Mouse (Mus musculus) lung, embryonic 15.5 days (tissue): Measurements from ENCODE around the gene Ramp3. TPM values are rescaled to one million over a fixed set of nuclear protein-coding genes. Genes with fewer than 3 reads are reported as not detected.
A peak's percentile ranks its signal among the peaks of the same experiment; 100 is the strongest.

ENCODE experiments used
- ATAC-seq: fragments of 200-750 bp; cut with Nextera tagmentation; 2 replicates; pipeline ENCODE4 v1.8.0; 2017; ENCODE audit warnings: moderate number of reproducible peaks, borderline replicate concordance; ENCODE audit not compliant: low FRiP score, low TSS enrichment; ENCODE audit errors: extremely low read depth
- H3K27ac ChIP-seq: fragments of 300-500 bp; sonication (generic); 2 replicates; pipeline ENCODE4 v1.5.1; 2015; ENCODE audit warnings: moderate library complexity, mild to moderate bottlenecking, inconsistent platforms
- H3K27me3 ChIP-seq: fragments of 300-500 bp; sonication (generic); 2 replicates; pipeline ENCODE4 v1.6.1; 2015; ENCODE audit warnings: inconsistent platforms
- H3K36me3 ChIP-seq: fragments of 300-500 bp; sonication (generic); 2 replicates; pipeline ENCODE4 v1.6.1; 2015; ENCODE audit warnings: inconsistent platforms
- H3K4me1 ChIP-seq: fragments of 300-500 bp; sonication (generic); 2 replicates; pipeline ENCODE4 v1.6.1; 2015; ENCODE audit warnings: inconsistent platforms
- H3K4me2 ChIP-seq: fragments of 300-500 bp; sonication (generic); 2 replicates; pipeline ENCODE4 v1.6.1; 2015; ENCODE audit warnings: inconsistent platforms, mild to moderate bottlenecking, moderate library complexity
- H3K4me3 ChIP-seq: fragments of 300-500 bp; sonication (generic); 2 replicates; pipeline ENCODE4 v1.5.1; 2015; ENCODE audit warnings: mild to moderate bottlenecking, inconsistent platforms
- H3K9ac ChIP-seq: fragments of 300-500 bp; sonication (generic); 2 replicates; pipeline ENCODE4 v1.6.1; 2015; ENCODE audit warnings: inconsistent platforms
- H3K9me3 ChIP-seq: fragments of 300-500 bp; sonication (generic); 2 replicates; pipeline ENCODE4 v1.6.1; 2016; ENCODE audit warnings: inconsistent platforms
- WGBS: fragments of 180-500 bp; shearing (Covaris S2); methylation state at CpG from one replicate; pipeline ENCODE4 v1.1.7; 2015; 5-methylcytosine and 5-hydroxymethylcytosine counted together
- polyA plus RNA-seq: library from polyadenylated mRNA; unstranded; fragments of >200 nt; fragmentation: Nextera tagmentation; extraction: Ambion mirVana; gene quantifications from 2 replicates; pipeline ENCODE4 v1.2.1, GENCODE M21; 2015

Gene Ramp3
- polyA plus RNA-seq, 1 experiment from 2014 or later = 2.1 TPM

DNA sequence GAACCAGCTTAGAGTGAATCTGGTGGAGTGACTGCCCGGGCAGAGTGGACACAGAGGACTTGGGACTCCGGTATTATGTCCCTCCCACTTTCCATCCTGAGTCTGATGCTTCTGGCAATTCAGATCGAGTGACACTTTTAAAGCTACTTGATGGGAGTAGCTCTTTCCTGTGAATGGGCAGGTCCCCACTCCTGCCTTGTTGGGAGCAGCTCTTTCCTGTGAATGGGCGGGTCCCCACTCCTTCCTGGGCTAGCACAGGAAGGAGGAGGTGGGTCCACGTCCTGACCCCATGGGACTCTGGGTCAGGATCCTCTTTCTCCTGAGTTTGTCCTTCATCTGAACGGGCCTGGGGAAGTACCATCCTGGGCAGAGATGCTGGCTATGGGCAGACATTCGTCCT is 17.1 kb downstream of the Ramp3 start:
- Histone ChIP-seq H3K27me3 (no peaks in the 10 kb centered on the region), H3K27ac (no peak overlapping the region), H3K4me3 (no peak overlapping the region)

DNA sequence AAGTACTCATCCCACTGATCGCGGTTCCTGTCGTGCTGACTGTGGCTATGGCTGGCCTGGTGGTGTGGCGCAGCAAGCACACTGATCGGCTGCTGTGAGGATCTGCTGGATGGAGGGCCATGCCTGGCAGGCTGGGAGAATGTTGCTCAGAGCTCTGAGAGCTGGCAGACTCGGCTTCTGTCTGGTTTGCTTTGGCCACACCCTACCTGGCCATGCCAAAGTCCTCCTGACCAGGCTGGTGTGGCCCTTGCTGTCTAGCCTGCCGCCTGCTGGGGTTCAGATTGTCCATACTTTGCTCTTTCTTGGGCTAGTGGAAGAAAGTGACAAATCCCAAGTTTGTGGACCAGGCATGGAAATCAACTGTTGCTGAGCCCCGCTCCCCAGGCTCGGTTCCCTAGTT is 18.3 kb downstream of the Ramp3 start:
- no peaks in the 10 kb centered on the region for H3K9me3 ChIP-seq

More for the DNA sequence above, 17.1 kb downstream of the Ramp3 start:
- no peak overlapping the region for H3K4me2 ChIP-seq
- ATAC-seq = no peak
- WGBS = 49% methylated on average over 7 of the region's 7 CpGs
- no peaks in the 10 kb centered on the region for H3K4me1 ChIP-seq
- H3K9me3 ChIP-seq = no peaks in the 10 kb centered on the region
- H3K36me3 ChIP-seq = no peaks in the 10 kb centered on the region
- no peak overlapping the region for H3K9ac ChIP-seq

DNA sequence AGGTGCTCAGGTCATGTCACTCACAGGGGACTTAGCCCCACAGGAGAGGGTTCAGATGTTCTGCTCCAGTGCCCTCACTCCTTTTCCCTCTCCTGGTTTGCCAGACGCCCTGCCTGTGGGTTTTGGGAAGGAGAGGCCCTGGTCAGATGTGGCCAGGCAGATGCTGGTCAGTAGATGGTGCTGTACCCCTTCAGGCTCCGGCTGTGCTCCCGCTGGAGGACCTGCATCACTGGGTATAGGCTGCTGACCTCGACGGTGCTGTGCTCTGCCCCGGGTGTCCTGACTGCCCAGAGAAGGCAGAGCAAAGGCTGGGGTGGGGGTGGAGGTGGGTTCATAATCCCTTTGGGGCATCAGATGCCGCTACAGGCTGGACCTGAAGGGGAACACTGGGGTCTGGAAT is 19.2 kb downstream of the Ramp3 start:
- Histone ChIP-seq H3K4me1 (no peaks in the 10 kb centered on the region), H3K9ac (no peak overlapping the region), H3K9me3 (no peaks in the 10 kb centered on the region), H3K4me2 (no peak overlapping the region), H3K36me3 (no peaks in the 10 kb centered on the region), H3K27me3 (no peaks in the 10 kb centered on the region), H3K4me3 (no peak overlapping the region), H3K27ac (no peak overlapping the region)
- peak; percentile 41; the same call in 1 of the 2 replicates for ATAC-seq
- 20% methylated on average over 7 of the region's 7 CpGs for WGBS

More for the DNA sequence above, 18.3 kb downstream of the Ramp3 start:
- H3K27me3 ChIP-seq = no peaks in the 10 kb centered on the region
- no peaks in the 10 kb centered on the region for H3K4me1 ChIP-seq
- 85% methylated on average over 9 of the region's 9 CpGs for WGBS
- no peak overlapping the region for H3K4me3 ChIP-seq
- H3K4me2 ChIP-seq = no peak overlapping the region
- H3K27ac ChIP-seq = no peak overlapping the region
- no peaks in the 10 kb centered on the region for H3K36me3 ChIP-seq
- no peak overlapping the region for H3K9ac ChIP-seq
- ATAC-seq = no peak

DNA sequence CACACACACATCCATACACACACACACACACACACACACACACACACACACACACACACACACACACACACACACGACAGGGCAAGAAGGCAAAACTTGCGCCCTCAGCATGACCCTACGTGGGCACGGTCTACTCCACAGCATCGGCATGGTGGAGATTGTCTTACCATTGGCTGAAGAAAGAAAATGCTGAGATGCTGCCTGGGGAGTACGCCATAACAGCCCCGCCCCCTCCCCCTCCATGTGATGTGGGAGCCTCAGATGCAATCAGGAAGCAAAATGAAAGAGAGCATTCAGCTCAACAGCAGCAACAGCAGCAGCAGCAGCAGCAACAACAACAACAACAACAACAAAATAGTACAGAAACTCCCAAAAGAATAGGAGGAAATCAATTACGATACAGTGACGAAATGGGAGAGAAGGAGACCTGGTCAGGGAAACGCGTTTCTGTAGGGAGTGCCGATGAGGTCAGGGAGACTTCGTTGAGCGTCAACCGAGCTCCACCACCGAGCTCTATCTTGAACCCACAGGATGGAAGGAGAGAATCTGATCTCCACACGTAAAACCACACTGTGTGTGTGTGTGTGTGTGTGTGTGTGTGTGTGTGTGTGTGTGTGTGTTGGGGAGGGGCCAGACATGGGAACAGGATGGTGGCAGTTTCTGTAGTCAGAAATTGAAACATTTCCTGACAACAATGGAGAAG is 21.5 kb downstream of the Ramp3 start:
- H3K4me1 ChIP-seq = no peaks in the 10 kb centered on the region
- 62% methylated on average over 17 of the region's 17 CpGs for WGBS
- H3K27ac ChIP-seq = no peak overlapping the region
- H3K36me3 ChIP-seq = no peaks in the 10 kb centered on the region
- H3K9me3 ChIP-seq = no peaks in the 10 kb centered on the region
- H3K4me3 ChIP-seq = no peak overlapping the region
- H3K9ac ChIP-seq = no peak overlapping the region
- H3K27me3 ChIP-seq = no peaks in the 10 kb centered on the region
- ATAC-seq = no peak
- H3K4me2 ChIP-seq = peak overlapping the region; percentile 38

DNA sequence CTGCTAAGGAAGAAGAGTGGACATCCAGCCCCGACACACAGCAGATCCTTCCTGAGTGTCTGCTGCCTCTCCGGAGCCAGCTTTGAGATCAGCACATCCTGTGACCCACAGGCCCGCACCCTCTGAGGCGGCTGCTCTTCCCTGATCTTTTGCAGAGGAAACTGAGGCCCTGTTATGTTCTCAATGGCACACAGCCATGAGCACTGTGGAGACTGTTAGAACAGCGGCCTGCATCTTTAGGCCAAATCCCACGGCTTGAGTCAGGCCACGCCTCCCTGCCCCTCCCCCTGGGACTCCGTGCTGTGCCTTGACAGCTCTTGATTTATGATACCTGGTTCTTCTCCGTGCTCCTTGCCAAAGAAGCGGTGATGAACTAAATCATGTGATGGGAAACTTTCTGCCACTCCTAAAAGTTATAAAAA is 22.1 kb downstream of the Ramp3 start:
- 0 out of 2 replicates have a peak, but pooled peaks have one; percentile 40 for ATAC-seq
- Histone ChIP-seq H3K36me3 (no peaks in the 10 kb centered on the region), H3K27me3 (no peaks in the 10 kb centered on the region), H3K9me3 (no peaks in the 10 kb centered on the region), H3K9ac (no peak overlapping the region), H3K4me2 (peak overlapping the region; percentile 38), H3K4me1 (no peaks in the 10 kb centered on the region), H3K27ac (no peak overlapping the region), H3K4me3 (no peak overlapping the region)
- 18% methylated on average over 10 of the region's 10 CpGs for WGBS

DNA sequence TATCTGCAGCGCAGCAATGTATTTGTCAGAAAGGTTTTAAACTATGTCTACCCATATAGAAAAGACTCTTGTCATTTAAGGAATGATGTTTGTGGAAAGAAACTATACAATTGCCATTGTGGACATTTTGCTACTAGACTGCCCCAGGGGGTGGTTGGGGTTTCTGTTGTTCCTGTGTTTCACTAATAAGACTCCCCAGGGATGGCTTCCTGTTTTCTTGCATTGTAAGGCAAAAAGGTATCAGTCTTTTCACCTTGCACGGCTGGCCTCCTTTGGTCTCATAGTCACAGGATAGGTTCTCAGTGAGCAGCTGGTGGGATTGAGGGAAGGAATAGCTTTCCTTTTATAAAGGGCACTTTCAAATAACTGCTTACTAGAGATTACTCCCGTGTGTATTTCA is 26.4 kb downstream of the Ramp3 start:
- WGBS = 68% methylated on average over 3 of the region's 3 CpGs
- Histone ChIP-seq H3K4me3 (no peak overlapping the region), H3K9ac (no peak overlapping the region), H3K36me3 (no peaks in the 10 kb centered on the region), H3K4me2 (no peak overlapping the region), H3K4me1 (no peaks in the 10 kb centered on the region), H3K27me3 (no peaks in the 10 kb centered on the region), H3K9me3 (no peaks in the 10 kb centered on the region), H3K27ac (no peak overlapping the region)
- ATAC-seq = no peak

DNA sequence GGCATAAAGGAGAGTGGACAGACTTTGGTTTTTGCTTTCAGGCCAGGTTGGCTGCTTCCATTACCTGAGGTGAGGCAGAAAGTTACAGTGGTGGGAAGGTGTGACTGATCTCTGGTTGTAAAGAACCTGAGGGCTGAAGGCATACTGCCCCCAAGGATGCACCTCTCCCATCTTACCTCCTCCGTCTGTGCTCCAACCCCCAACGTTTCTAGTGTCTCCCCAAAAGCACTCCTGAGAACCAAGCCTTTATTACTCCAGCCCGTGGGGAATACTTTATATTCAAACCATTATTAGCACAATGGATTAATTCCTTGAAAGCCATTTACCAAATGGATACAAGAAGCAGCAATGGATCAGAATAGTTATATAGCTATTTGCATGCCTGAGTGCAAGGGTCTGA is 30.6 kb downstream of the Ramp3 start:
- no peaks in the 10 kb centered on the region for H3K27me3 ChIP-seq
- no peak overlapping the region for H3K4me3 ChIP-seq
- no peak overlapping the region for H3K27ac ChIP-seq
- H3K9me3 ChIP-seq = no peaks in the 10 kb centered on the region
- no peaks in the 10 kb centered on the region for H3K4me1 ChIP-seq
- 57% methylated on average over 3 of the region's 3 CpGs for WGBS
- no peak for ATAC-seq
- no peak overlapping the region for H3K9ac ChIP-seq
- no peaks in the 10 kb centered on the region for H3K36me3 ChIP-seq
- H3K4me2 ChIP-seq = no peak overlapping the region

DNA sequence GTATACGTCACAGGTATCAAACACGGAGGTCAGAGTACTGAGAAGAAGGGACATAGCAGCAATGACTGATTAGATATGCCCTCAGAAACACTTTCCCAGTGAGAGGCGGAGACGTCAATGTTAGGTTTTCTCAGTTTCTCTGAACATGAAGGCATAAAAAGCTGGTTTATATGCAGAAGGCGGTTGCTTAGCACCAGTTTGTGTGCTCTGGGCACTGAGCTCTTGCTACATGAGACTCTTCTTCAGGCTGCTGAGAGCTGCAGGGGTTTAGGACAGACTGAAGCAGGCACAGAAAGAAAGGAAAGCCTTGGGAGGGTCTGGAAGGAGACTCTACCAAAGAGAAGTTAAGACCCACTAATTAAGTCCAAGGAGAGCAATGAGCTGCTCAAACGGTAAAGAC is 34.0 kb downstream of the Ramp3 start:
- H3K4me2 ChIP-seq = no peak overlapping the region
- no peak overlapping the region for H3K4me3 ChIP-seq
- 59% methylated on average over 6 of the region's 6 CpGs for WGBS
- no peak for ATAC-seq
- no peaks in the 10 kb centered on the region for H3K9me3 ChIP-seq
- no peaks in the 10 kb centered on the region for H3K4me1 ChIP-seq
- H3K36me3 ChIP-seq = no peaks in the 10 kb centered on the region
- no peak overlapping the region for H3K27ac ChIP-seq
- H3K9ac ChIP-seq = no peak overlapping the region
- H3K27me3 ChIP-seq = no peaks in the 10 kb centered on the region

DNA sequence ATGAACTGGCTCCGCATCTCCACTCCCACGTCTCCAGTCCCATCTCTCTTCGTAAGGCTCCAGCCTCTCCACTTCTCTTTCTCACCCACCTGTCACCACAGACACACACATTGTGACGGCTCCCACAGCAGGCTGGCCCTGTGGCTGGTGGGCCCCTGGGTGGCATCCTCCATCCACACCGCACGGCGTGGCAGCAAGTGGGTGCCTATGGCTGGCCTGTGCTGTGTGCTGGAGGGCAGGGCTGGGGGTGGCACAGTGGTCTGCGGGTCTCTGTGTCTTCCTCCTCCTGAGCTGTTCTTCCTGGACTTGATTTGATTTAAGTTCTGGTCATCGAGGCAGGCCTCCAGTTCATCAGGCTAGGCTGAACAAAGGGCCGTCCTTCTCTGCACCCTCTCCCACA is 35.8 kb downstream of the Ramp3 start:
- no peak overlapping the region for H3K27ac ChIP-seq
- no peaks in the 10 kb centered on the region for H3K36me3 ChIP-seq
- no peaks in the 10 kb centered on the region for H3K9me3 ChIP-seq
- WGBS = 91% methylated on average over 10 of the region's 10 CpGs
- no peak overlapping the region for H3K9ac ChIP-seq
- no peak overlapping the region for H3K4me3 ChIP-seq
- H3K4me1 ChIP-seq = no peaks in the 10 kb centered on the region
- no peak overlapping the region for H3K4me2 ChIP-seq
- no peaks in the 10 kb centered on the region for H3K27me3 ChIP-seq
- peak; percentile 27; the same call in 1 of the 2 replicates for ATAC-seq

DNA sequence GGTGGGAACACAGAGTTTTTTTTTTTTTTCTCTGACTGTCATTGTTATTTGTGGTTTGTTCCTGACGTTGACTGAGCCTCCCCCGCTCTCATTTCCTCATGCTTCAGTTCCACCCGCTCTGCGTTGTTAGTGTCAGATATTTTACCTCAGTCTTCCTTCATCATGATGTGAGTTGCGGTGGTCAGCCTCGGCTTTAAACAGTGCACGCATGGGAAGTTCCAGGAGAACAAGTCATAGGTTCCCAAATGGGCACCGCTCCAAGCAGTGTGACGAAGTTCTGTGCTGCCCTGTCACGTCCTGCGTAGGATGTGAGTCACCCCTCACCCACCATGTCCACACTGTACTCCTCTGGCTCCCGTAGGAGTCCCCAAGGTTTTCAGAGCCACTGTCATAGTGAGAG is 36.9 kb downstream of the Ramp3 start:
- Histone ChIP-seq H3K4me2 (no peak overlapping the region), H3K4me3 (no peak overlapping the region), H3K9me3 (no peaks in the 10 kb centered on the region), H3K27me3 (no peaks in the 10 kb centered on the region), H3K27ac (no peak overlapping the region), H3K36me3 (no peaks in the 10 kb centered on the region), H3K4me1 (no peaks in the 10 kb centered on the region), H3K9ac (no peak overlapping the region)
- no peak for ATAC-seq
- WGBS = 48% methylated on average over 12 of the region's 12 CpGs

DNA sequence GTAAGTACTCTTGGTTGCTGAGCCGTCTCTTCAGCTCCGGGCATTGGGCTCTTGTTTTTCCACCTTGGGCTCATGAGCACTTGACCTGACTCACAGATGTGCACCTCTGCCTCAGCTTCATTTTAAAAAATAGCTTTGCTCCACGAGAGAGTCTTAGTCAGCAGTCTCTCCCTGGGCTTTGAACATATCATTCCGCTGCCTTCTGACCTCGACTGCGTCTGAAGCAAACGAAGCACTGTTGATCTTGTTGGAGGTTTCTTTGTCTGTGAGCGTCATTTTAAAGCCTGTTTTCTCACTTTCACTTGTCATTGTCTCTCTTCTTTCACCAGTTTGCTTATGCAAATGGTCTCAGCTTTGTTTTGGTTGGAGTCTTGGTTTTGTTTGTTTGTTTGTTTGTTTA is 38.2 kb downstream of the Ramp3 start:
- no peaks in the 10 kb centered on the region for H3K27me3 ChIP-seq
- no peaks in the 10 kb centered on the region for H3K36me3 ChIP-seq
- H3K9me3 ChIP-seq = no peaks in the 10 kb centered on the region
- H3K27ac ChIP-seq = no peak overlapping the region
- no peak overlapping the region for H3K9ac ChIP-seq
- no peaks in the 10 kb centered on the region for H3K4me1 ChIP-seq
- no peak overlapping the region for H3K4me2 ChIP-seq
- no peak for ATAC-seq
- WGBS = 46% methylated on average over 8 of the region's 8 CpGs
- no peak overlapping the region for H3K4me3 ChIP-seq

DNA sequence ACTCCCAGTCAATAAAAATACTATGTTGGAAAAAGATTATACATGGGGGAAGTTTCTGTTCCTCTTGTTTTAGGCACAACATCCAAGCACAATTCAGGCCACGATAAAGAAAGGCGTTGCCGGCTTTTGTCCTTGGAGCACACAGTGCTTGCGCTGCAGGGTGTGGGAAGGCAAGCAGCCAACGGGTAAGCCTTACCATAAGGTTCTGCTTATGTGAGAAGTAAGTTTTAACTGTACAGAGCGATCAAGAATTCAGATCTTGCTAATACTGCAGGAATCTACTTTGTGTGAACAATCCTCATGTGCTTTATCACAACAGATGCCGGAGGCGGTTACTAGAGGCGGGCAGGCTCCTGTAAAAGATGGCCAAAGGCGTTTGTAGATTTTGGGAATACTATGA is 39.4 kb downstream of the Ramp3 start:
- Histone ChIP-seq H3K36me3 (no peaks in the 10 kb centered on the region), H3K4me3 (no peak overlapping the region), H3K9me3 (no peaks in the 10 kb centered on the region), H3K4me2 (no peak overlapping the region), H3K4me1 (no peaks in the 10 kb centered on the region), H3K27ac (no peak overlapping the region), H3K9ac (no peak overlapping the region), H3K27me3 (no peaks in the 10 kb centered on the region)
- ATAC-seq = no peak
- WGBS = 85% methylated on average over 10 of the region's 10 CpGs

DNA sequence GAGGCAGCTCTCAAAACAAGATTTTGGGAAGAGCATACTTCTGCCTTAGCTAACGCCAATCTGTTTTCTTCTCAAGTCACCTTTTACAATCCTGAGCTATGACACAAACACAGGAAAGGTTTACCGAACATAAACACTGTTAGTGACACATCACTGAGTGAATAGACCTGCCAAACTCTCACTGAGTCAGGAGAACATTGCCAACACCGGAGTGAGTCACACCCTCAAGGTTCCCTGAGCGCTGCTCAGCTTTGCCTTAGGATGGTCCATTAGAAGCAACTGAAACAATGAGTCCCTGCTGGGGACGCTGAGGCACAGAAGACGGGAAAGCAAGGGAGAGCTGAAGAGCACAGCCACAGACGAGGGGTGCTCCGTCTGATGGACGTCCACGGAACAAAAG is 40.0 kb downstream of the Ramp3 start:
- H3K4me2 ChIP-seq = no peak overlapping the region
- H3K9me3 ChIP-seq = no peaks in the 10 kb centered on the region
- WGBS = 82% methylated on average over 10 of the region's 10 CpGs
- H3K9ac ChIP-seq = no peak overlapping the region
- H3K4me1 ChIP-seq = no peaks in the 10 kb centered on the region
- no peak overlapping the region for H3K4me3 ChIP-seq
- no peak for ATAC-seq
- no peaks in the 10 kb centered on the region for H3K27me3 ChIP-seq
- H3K36me3 ChIP-seq = no peaks in the 10 kb centered on the region
- no peak overlapping the region for H3K27ac ChIP-seq
